Mouse (Mus musculus) T-cell, adult 2 months (primary cell): ENCODE results near the gene Dock2.
"Not testable (repeated sequence)": the region's sequence is repeated elsewhere in the genome, so short reads cannot be mapped to it uniquely, and the experiment has no call there.

Experiments
- DNase-seq: peaks from one replicate; pipeline ENCODE4 v3.0.0; 2022; ENCODE audit warnings: low spot score

The Dock2 gene

DNA sequence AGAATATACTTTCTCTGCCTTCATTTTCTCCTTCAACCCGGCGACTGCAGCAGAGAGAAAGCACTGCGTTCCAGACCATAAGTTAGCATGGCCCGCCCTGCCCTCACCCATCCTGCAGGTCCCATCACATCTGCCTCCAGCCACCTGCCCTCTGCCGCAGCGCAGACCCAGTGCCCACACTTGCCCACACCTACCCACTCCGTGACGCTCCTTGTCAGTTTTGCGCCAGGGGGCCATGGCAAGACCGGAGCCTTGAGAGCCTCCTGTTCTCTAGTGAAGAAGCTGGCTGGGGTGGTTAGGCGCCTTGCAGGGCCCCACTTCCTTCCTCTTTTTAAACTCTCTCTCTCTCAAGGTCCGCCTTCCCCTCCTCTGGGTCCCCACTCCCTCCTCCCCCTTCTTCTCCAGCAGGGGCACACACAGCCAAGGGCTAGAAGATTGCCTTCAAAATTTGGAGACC is at the start of gene Dock2:
Gene Dock2, minus strand, starts transcription at position 306 of the 457 bp plus-strand sequence.
- DNase-seq: peak; percentile 76

DNA sequence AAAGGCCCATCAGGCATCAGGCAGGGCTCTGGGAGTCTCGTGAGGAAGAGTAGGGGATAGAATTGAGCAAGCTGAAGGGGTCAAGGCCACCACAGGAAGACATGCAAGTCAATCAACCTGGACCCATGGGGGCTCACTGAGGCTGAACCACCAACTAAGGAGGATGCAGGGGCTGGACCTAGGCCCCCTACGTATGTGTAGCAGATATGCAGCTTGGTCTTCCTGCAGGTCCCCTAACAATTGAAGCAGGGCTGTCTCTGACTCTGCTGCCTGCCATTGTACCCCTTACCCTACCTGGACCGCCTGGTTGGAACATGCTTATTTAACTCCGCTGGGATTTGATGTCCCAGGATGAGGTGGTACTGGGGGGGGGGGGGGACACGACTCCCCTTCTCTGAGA is 49.0 kb upstream of the Dock2 start:
- no peak for DNase-seq

- DNase-seq: no peak
Measured at GRCm38 (mm10) chr11:34827803-34828202, 44.1 kb upstream of the Dock2 start.

DNA sequence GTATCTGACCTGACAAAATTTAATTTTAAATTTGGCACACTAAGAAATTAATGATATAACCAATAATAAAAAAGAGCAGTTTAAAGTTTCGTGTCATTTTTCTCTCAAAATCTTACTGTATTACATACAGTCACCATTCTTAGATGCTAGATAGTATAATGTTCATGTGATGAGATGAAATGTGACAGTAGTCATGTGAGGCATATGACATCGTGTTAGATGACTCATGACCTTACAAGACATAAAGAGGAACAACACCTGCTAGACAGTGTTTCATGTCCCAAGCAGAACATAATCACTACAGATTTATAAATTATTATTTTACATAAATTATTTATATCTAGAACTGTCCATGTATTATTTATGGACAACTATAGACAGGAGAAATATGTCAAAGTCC is 43.2 kb upstream of the Dock2 start:
- DNase-seq: no peak

DNA sequence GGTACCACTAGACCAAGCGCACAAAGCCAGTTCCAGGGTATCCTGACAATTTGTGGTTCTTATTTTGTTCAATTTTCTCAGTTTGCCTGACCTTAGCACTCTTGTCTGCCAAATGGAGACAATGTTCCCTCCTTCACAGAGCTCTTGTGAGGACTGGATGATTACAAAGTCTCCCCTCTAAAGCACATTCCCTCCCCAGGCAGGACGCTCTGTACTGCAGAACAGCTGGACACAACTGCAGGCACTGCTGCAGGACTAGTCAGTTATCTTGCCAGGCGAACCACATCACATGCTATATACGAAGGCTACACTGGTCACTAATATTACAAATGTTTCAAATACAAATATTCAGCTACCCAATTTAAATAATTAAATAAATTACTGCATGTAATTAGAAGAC is 41.1 kb upstream of the Dock2 start:
- no peak for DNase-seq

GRCm38 (mm10) chr11:34814767-34815166 is 31.1 kb upstream of the Dock2 start:
- no peak for DNase-seq

DNA sequence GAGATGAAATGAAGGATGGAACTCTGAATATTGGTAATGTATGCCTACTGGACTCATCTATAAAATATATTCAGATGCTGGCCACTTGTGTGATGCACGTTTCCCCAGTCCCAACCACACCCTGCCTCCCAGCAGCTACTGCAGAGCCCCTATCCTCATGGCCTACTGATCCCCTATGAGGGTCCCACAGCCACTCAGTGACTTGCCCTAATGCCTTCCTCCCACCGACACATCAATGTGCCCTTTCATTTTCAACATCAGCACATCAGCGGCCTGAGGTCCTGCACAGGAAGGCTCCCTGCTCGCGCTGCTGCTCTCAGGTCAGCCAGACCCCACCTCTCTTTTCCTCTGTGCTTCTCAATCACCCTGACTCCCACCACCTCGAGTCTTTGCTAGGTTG is 30.6 kb upstream of the Dock2 start:
- DNase-seq: no peak

- DNase-seq: not testable (repeated sequence)
Measured at GRCm38 (mm10) chr11:34805026-34805425, 21.3 kb upstream of the Dock2 start.

DNA sequence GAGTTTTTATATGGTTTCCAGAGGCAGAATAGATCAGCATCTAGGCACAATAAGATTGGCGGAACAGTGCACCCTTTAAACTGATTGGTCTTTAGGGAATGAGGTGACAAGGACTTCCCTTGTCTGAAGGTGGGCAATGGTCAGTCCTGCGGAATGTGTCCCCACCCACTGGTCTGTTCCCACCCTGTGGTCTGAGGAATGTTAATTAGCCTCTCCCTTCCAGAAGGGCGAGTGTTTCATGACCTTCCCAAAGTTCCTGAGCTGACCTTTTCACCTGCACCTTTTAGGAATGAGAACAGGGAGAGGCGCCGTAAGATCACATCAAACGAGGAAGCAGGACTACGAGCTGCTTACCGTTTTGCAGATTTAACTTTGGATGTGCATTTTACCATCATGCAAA is 14.4 kb upstream of the Dock2 start:
- not testable (repeated sequence) for DNase-seq

GRCm38 (mm10) chr11:34796097-34796496 is 12.4 kb upstream of the Dock2 start:
- DNase-seq: peak; percentile 69

- no peak for DNase-seq
Measured at GRCm38 (mm10) chr11:34791872-34792271, 8.2 kb upstream of the Dock2 start.

- no peak for DNase-seq
Measured at GRCm38 (mm10) chr11:34784864-34785263, 1.2 kb upstream of the Dock2 start.

DNA sequence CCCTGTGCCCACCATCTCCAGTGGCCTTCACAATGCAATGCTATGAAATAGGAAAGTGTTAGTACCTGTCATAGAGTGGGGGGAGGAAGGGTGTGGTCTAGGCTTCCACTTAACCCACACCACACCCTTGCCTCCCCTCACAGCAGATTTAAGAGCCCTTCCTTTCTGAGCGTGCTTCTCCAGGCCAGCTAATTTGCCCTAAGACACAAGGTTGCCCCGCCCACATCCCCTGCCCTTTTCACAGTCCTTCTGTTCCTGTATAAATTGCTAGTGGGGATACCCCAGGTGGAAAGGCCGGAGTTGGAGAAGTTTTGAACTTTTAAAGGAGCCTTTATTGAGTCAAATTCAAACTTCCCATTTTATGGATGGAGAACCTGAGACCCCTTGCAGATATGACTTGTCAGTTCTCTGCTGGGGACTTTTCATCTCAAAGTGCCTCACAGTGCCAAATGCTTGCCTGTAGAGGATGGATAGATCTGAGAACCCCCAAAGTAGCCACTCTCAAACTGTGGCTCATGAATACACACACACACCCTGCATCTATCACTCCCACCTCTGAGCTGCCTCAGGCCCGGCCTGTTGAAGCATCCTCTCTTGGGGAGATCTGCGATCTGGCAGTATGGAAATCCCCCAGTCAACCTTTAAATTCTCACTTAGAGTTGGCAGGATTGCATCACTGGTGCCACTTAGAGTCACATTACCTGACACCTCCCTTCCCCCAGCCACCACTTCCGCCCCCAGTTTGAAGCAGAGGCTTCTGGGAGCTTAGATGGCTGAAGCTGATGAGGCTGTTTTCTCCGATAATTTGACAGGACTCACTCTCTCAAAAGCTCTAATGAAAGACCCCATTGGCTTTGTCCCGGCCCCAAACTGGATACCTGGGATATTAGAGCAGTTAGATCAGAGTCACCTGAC is 919 bp downstream of the Dock2 start:
- peak; percentile 96 for DNase-seq

GRCm38 (mm10) chr11:34780786-34781185 is 2.9 kb downstream of the Dock2 start:
- no peak for DNase-seq

DNA sequence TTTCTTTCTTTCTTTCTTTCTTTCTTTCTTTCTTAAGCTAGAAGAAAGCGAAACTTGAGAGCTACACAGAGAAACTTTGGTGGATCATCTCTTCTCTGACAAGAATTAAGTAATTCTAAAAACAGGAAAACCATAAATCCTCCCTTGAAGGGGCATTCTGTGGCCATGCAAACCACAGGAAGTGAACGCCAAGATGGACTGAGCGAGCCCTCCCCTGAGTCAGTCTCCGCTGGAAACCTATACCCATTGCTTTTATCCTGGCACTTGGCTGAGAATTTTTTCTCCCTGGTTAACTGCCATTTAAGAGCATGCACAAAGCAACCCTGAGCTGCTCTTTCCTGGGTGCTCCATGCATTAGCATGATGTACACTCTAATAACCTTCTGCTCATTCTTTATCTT is 3.7 kb downstream of the Dock2 start:
- no peak for DNase-seq

DNA sequence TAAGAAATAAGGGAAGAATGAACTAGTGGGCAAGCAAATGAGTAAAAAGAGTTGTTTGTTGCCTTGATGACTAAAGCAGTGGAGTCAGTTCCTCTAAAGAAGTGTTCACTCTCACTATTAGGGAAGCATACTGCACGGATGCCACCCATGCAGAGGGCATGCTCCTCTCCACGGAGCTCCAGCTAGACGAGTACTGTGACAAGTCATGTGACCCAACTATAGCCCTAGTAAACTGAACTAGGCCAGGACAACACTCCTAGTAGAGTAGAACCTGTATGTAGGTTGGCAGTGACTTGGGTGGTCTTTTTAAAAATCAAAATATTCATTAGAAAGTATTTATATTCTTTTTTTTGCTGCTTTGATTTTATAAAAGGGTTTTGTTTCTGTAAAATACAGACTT is 5.3 kb downstream of the Dock2 start:
- DNase-seq: no peak

DNA sequence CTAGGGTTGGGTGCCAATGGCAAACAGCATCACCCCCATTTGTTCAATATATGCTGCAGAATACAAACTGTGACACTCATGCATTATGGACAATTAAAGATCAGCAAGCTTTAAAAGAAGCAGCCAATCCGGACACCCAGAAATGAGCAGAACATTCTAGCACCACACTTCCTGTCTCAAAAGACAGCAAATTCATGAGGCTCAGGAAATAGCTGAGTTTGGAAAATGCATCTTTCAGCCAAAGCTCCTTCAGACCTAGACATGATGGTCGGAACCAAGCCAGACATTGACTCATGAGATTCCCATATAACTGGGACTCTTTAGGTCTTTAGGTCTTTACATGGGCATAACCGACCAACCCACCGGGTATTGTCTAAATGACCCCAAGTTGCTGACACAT is 6.2 kb downstream of the Dock2 start:
- DNase-seq: no peak

DNA sequence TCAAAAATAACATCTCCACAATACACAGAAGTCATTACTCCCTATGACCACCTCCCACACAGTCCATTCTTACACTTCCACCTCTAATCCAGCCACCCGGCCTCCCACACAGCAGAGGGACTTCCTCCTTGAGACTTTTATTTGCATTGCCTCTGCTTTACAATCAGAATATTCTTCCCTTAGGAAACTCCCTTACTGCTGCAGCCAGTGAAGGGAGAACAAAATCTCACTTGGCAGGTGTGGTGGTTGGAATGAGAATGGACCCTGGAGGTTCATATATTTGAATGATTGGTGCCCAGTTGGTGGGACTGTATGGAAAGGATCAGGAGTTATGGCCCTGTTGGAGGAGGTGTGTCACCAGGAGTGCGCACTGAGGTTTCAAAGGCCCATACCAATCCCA is 7.6 kb downstream of the Dock2 start:
- DNase-seq: no peak

DNA sequence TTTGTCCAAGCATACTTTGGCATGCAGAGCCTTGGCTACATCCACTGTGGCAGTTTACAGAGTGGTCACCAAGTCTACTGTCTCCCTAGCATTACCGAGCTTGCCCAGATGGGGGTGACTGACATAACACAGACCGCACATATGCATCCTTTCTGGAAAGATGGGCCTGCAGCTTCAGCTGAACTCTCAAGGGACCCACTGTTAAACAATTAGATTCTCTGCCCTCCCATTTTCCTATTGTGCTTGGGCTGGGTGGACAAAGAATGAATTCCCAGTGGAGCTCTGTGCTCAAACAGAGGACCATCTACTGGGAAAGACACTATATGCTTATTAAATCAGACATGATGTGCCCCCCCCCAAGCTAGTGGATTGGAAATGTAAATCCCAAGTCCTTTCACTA is 9.1 kb downstream of the Dock2 start:
- DNase-seq: no peak

GRCm38 (mm10) chr11:34773304-34773895 is 10.3 kb downstream of the Dock2 start:
- peak; percentile 42 for DNase-seq

GRCm38 (mm10) chr11:34771221-34771986 is 12.3 kb downstream of the Dock2 start:
- DNase-seq: peak; percentile 76

GRCm38 (mm10) chr11:34770666-34771065 is 13.0 kb downstream of the Dock2 start:
- peak; percentile 55 for DNase-seq

DNA sequence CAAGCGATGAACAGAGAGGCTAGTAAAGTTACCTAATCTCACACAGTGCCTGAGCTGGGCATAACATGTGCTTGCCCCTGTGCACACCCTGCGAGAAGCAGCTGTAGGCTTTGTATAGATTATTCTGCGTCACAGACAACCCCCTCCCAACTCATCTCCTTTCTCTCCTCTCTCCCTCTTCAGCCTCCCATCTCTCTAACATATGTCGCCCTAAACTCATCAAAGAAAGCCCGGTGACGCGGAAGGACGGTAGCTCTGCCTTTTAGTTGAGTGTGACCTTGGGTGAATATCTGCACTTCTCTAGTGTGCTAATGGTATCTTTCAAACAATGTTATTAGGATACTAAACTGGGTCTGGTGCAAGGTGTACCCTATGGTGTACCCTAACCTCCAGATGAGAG is 13.7 kb downstream of the Dock2 start:
- no peak for DNase-seq
